Mouse (Mus musculus) heart, adult 2 months (tissue): ENCODE measurements at regions not wholly inside any gene's neighbourhood (a gene's known extent, or its start where the extent isn't known, plus 50 kb on each side); places are given as distances from the start of the nearest gene placed in this dataset.

Source experiments
- CTCF ChIP-seq: fragments of 200-600 bp; IDR thresholded peaks from 2 replicates; pipeline ENCODE4 v1.8.1; 2022; ENCODE audit warnings: antibody characterized with exemption, mild to moderate bottlenecking, moderate library complexity
- EP300 ChIP-seq: fragments of 200-500 bp; IDR thresholded peaks from 2 replicates; pipeline ENCODE4 v1.6.1; 2011; ENCODE audit warnings: low read depth, low read length, control low read depth; ENCODE audit not compliant: insufficient read depth
- POLR2A ChIP-seq: fragments of 200-500 bp; IDR thresholded peaks from 2 replicates; pipeline ENCODE4 v1.6.1; 2011; ENCODE audit warnings: mild to moderate bottlenecking, low read depth, low read length, control low read depth; ENCODE audit not compliant: insufficient read depth

DNA sequence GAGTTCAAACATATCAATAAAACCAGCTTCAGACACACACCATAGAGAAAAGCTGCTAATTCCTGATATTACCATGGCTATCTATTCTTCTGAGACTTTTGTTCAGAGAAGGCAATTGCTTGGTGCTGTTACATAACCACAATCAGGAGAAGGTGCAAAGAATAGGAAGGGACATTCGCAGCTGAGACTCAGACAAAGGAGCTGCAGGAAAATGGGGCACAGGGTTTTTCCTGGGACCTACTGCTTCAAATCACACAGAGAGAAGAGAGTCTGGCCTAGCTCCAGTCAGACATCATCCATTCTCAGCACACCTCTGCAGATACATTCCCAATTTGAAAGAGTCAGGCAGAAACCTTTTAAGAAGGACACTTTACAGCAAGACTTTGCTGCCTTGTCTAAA is 219.4 kb upstream of the Ercc4 start:
- TF ChIP-seq POLR2A (no peak), EP300 (no peak), CTCF (no peak)
